Mouse (Mus musculus) heart, postnatal 0 days (tissue): Measurements from ENCODE around the gene Gm37240. TPM values are rescaled to one million over a fixed set of nuclear protein-coding genes. Genes with fewer than 3 reads are reported as not detected.

Experiments used
- ATAC-seq: fragments of 200-750 bp; cut with Nextera tagmentation; 2 replicates; pipeline ENCODE4 v1.8.0; 2017; ENCODE audit warnings: low read depth, moderate number of reproducible peaks, moderate library complexity; ENCODE audit not compliant: insufficient read depth
- DNase-seq: peaks from one replicate; pipeline ENCODE4 v3.0.0-alpha.2; 2016; ENCODE audit warnings: low spot score
- H3K27ac ChIP-seq: fragments of 300-500 bp; sonication (generic); 2 replicates; pipeline ENCODE4 v1.5.1; 2014; ENCODE audit warnings: low read depth, mild to moderate bottlenecking
- H3K27me3 ChIP-seq: fragments of 300-500 bp; sonication (generic); 2 replicates; pipeline ENCODE4 v1.6.1; 2014; ENCODE audit warnings: low read length, mixed read lengths; ENCODE audit not compliant: control insufficient read depth, insufficient read depth
- H3K36me3 ChIP-seq: fragments of 300-500 bp; sonication (generic); replicated peaks from 2 replicates; pipeline ENCODE4 v1.6.1; 2014; ENCODE audit warnings: low read length, mixed read lengths; ENCODE audit not compliant: control insufficient read depth, insufficient read depth
- H3K4me1 ChIP-seq: fragments of 300-500 bp; sonication (generic); 2 replicates; pipeline ENCODE4 v1.6.1; 2014; ENCODE audit warnings: antibody characterized with exemption; ENCODE audit not compliant: control insufficient read depth, insufficient read depth
- H3K4me2 ChIP-seq: fragments of 300-500 bp; sonication (generic); 2 replicates; pipeline ENCODE4 v1.6.1; 2014; ENCODE audit warnings: low read depth, mild to moderate bottlenecking, low read length, moderate library complexity
- H3K4me3 ChIP-seq: fragments of 300-500 bp; sonication (generic); 2 replicates; pipeline ENCODE4 v1.5.1; 2014; ENCODE audit warnings: low read depth, low read length
- H3K9ac ChIP-seq: fragments of 300-500 bp; sonication (generic); replicated peaks from 2 replicates; pipeline ENCODE4 v1.6.1; 2014; ENCODE audit warnings: low read depth, low read length, mixed read lengths
- H3K9me3 ChIP-seq: fragments of 300-500 bp; sonication (generic); replicated peaks from 2 replicates; pipeline ENCODE4 v1.6.1; 2016; ENCODE audit warnings: low read length; ENCODE audit not compliant: control insufficient read depth
- CTCF ChIP-seq: IDR thresholded peaks from 2 replicates; pipeline ENCODE4 v1.5.1; 2016; ENCODE audit warnings: antibody characterized with exemption, control low read depth, low read depth
- EP300 ChIP-seq: IDR thresholded peaks from 2 replicates; pipeline ENCODE4 v1.6.1; 2016; ENCODE audit warnings: antibody characterized with exemption, low read depth
- WGBS: fragments of 180-500 bp; shearing (Covaris S2); extraction: QIAGEN DNeasy Blood & Tissue Kit; methylation state at CpG from one replicate; pipeline ENCODE4 v1.1.7; 2014; 5-methylcytosine and 5-hydroxymethylcytosine counted together
- polyA plus RNA-seq: library from polyadenylated mRNA; unstranded; fragments of >200 nt; fragmentation: Nextera tagmentation; extraction: Ambion mirVana; gene quantifications from 2 replicates; pipeline ENCODE4 v1.2.1, GENCODE M21; 2015
- total RNA-seq: library from RNA; depleted of rRNA; stranded (reverse); fragments of >200 nt; gene quantifications from 2 replicates; pipeline ENCODE4 v1.2.3, GENCODE M21; 2014; ENCODE audit warnings: low replicate concordance

Gm37240 gene
- total and polyA plus RNA-seq, 2 experiments from 2014 or later, result 21.7 to 72.1 TPM

GRCm38 (mm10) chr3:84972881-84973280 lies 914.4 kb downstream of the Gm37240 start:
- no peaks in the 10 kb centered on the region for H3K9me3 ChIP-seq
- H3K4me3 ChIP-seq, result no peak overlapping the region
- H3K4me2 ChIP-seq, result no peak overlapping the region
- no peaks in the 10 kb centered on the region for H3K27me3 ChIP-seq
- 90% methylated on average over 2 of the region's 2 CpGs for WGBS
- ATAC-seq (no peak), DNase-seq (no peak)
- no peak for TF ChIP-seq CTCF
- no peak for TF ChIP-seq EP300
- no peak overlapping the region for H3K27ac ChIP-seq
- no peak overlapping the region for H3K9ac ChIP-seq
- H3K4me1 ChIP-seq, result no peaks in the 10 kb centered on the region
- H3K36me3 ChIP-seq, result peaks cover 89% of the 10 kb centered on the region

DNA sequence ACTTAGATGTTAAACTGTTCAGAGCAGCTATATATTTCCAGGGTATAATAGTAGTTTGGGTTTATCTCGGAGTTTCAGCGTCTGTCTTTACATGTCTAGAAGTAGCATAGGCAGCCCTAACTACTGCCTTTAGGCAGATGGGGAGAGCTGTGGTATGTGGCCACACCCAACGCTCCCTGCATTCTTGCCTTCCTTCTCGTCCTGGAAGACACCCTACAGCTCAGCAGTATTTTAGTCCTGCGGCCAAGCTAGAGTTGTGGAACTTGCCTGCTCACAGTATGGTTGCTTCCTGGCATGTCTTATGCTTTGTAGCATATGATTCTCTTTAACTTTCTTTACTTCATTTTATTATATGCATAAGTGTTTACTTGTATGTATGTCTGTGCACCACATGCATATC lies 915.8 kb downstream of the Gm37240 start:
- H3K36me3 ChIP-seq, result peaks cover 83% of the 10 kb centered on the region
- no peak overlapping the region for H3K4me3 ChIP-seq
- no peak for ATAC-seq
- no peak overlapping the region for H3K27ac ChIP-seq
- H3K9ac ChIP-seq, result no peak overlapping the region
- DNase-seq, result no peak
- H3K4me2 ChIP-seq, result no peak overlapping the region
- no peak for TF ChIP-seq EP300
- TF ChIP-seq CTCF, result no peak
- H3K27me3 ChIP-seq, result no peaks in the 10 kb centered on the region
- no peaks in the 10 kb centered on the region for H3K4me1 ChIP-seq
- no peaks in the 10 kb centered on the region for H3K9me3 ChIP-seq
- 67% methylated on average over 5 of the region's 5 CpGs for WGBS

DNA sequence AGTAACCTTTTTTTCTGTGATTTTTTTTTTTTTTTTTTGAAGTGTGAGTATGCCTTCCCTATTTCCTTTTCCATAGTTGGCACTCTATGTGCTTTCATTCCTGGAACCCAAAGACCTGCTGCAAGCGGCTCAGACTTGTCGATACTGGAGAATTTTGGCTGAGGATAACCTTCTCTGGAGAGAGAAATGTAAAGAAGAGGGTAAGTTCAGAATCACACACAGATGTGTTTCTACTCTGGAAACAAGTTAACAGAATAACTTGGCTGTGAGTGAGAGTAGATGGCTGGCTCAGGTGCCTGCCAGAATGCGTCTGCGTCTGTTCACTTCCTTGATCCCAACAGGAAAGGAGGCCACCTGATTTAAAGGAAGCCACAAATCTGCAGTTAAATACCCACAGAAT lies 920.0 kb downstream of the Gm37240 start:
- no peaks in the 10 kb centered on the region for H3K27me3 ChIP-seq
- 86% methylated on average over 4 of the region's 4 CpGs for WGBS
- no peak overlapping the region for H3K4me2 ChIP-seq
- TF ChIP-seq EP300 (no peak), CTCF (no peak)
- no peak for DNase-seq
- no peak for ATAC-seq
- H3K9ac ChIP-seq, result no peak overlapping the region
- no peak overlapping the region for H3K27ac ChIP-seq
- H3K4me1 ChIP-seq, result no peaks in the 10 kb centered on the region
- H3K36me3 ChIP-seq, result peaks cover 47% of the 10 kb centered on the region
- H3K9me3 ChIP-seq, result no peaks in the 10 kb centered on the region
- H3K4me3 ChIP-seq, result no peak overlapping the region

DNA sequence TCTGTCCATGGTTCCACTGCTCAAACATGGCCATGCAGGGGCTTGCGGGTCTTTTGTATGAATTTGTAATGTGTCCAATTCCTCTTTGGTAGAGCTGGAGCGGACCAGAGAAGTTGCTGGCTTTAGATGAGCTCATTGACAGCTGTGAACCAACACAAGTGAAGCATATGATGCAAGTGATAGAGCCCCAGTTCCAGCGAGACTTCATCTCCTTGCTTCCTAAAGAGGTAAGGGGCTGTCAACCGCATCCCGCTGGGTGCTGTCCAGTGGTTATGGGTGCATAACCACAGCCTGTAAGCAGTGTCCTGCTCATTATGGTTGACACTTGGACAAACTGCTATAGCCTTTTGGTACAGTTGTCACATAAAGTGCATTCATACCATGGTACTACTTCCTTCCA lies 922.2 kb downstream of the Gm37240 start:
- 92% methylated on average over 5 of the region's 5 CpGs for WGBS
- no peaks in the 10 kb centered on the region for H3K27me3 ChIP-seq
- no peak overlapping the region for H3K4me2 ChIP-seq
- peaks cover 40% of the 10 kb centered on the region for H3K36me3 ChIP-seq
- H3K27ac ChIP-seq, result no peak overlapping the region
- DNase-seq (no peak), ATAC-seq (no peak)
- no peak overlapping the region for H3K4me3 ChIP-seq
- no peak overlapping the region for H3K9ac ChIP-seq
- H3K9me3 ChIP-seq, result no peaks in the 10 kb centered on the region
- no peaks in the 10 kb centered on the region for H3K4me1 ChIP-seq
- no peak for TF ChIP-seq EP300
- TF ChIP-seq CTCF, result no peak

GRCm38 (mm10) chr3:84955857-84956256 lies 931.5 kb downstream of the Gm37240 start:
- Histone ChIP-seq H3K27ac (no peak overlapping the region), H3K4me2 (no peak overlapping the region), H3K9ac (no peak overlapping the region), H3K4me3 (no peak overlapping the region), H3K9me3 (no peaks in the 10 kb centered on the region), H3K36me3 (peaks cover 15% of the 10 kb centered on the region), H3K27me3 (no peaks in the 10 kb centered on the region), H3K4me1 (peaks cover 4% of the 10 kb centered on the region; the same call in 1 of the 2 replicates)
- DNase-seq, result peak; percentile 2
- WGBS, result 82% methylated on average over 4 of the region's 4 CpGs
- no peak for ATAC-seq
- TF ChIP-seq CTCF (0 out of 2 replicates have a peak, but pooled peaks have one; percentile 15), EP300 (no peak)

DNA sequence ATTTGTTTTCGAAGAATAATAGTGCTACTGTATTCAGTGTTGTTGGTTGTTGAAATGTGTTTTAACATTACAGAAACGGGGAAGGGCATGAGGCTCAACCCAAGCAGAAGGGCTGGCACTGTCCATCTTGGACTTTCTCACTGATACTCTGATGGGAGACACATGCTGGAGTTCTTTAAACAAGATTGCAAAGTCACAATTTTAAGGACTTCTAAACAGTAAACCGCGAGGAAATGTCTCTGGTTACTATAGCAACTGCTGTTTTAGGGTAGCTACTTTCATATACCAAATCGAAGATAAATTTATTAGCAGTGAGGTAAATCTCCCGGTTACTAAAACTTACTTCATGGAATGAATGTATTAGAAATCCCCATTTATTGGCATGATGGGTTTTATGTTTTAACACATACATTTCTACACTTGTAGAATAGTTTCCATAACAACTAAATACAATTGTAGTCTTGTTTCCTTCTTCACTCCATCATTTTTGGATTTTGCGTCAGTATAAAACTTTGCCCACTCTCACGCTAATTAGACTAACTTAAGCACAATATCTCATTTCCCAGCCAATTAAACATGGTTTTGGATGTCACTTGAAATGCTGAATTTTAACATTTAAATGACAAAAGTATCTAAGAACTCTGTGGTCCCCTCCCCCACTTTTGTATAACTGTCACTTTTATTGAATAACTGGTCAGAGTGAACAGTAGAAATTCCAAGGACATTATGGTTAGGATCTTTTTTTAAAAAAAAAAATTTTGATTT lies 932.1 kb downstream of the Gm37240 start:
- WGBS, result 90% methylated on average over 8 of the region's 8 CpGs
- no peak for ATAC-seq
- Histone ChIP-seq H3K9ac (no peak overlapping the region), H3K27ac (no peak overlapping the region), H3K4me2 (no peak overlapping the region), H3K9me3 (no peaks in the 10 kb centered on the region), H3K4me3 (no peak overlapping the region), H3K27me3 (no peaks in the 10 kb centered on the region), H3K4me1 (peaks cover 4% of the 10 kb centered on the region; the same call in 1 of the 2 replicates), H3K36me3 (peaks cover 11% of the 10 kb centered on the region; the same call in 1 of the 2 replicates)
- TF ChIP-seq CTCF, result no peak
- no peak for TF ChIP-seq EP300
- DNase-seq, result no peak
